Mouse (Mus musculus): ENCODE measurements around the gene Syt14. TPM values are rescaled to one million over a fixed set of nuclear protein-coding genes. Genes with fewer than 3 reads are reported as not detected.

Gene Syt14
- polyA plus RNA-seq, 2 experiments, result 4.7 to 4.8 TPM

GRCm38 (mm10) chr1:192852047-192852446 lies 183.5 kb downstream of the Syt14 start:
- no peaks in the 10 kb centered on the region for H3K4me1 ChIP-seq (replicated peaks; ENCODE audit: control insufficient read depth in 2 of 2, insufficient read depth in 2 of 2, low read length in 1 of 2)
- no peak for DNase-seq (ENCODE audit: low read depth in 3 of 3, low spot score in 3 of 3)
- no peak overlapping the region for H3K4me2 ChIP-seq (ENCODE audit: low read depth)
- TF ChIP-seq EP300 (IDR thresholded peaks at IDR 0.05; ENCODE audit: low read depth) (no peak), CTCF (IDR thresholded peaks at IDR 0.05; ENCODE audit: low read depth) (no peak)
- H3K9ac ChIP-seq (replicated peaks), result no peak overlapping the region
- ATAC-seq (ENCODE audit: insufficient read depth), result no peak
- H3K4me3 ChIP-seq (ENCODE audit: insufficient read depth in 1 of 2, low read depth in 2 of 2, low read length in 2 of 2), result no peak overlapping the region
- no peak overlapping the region for H3K27ac ChIP-seq
- H3K36me3 ChIP-seq (replicated peaks; ENCODE audit: control insufficient read depth, insufficient read depth, low read depth), result no peaks in the 10 kb centered on the region
- H3K27me3 ChIP-seq (ENCODE audit: control insufficient read depth, insufficient read depth, low read length), result peaks cover 64% of the 10 kb centered on the region
- H3K9me3 ChIP-seq (ENCODE audit: control insufficient read depth, low read length), result no peaks in the 10 kb centered on the region

- Histone ChIP-seq H3K27ac (no peak overlapping the region), H3K4me1 (replicated peaks; ENCODE audit: control insufficient read depth in 2 of 2, insufficient read depth in 2 of 2, low read length in 1 of 2) (no peaks in the 10 kb centered on the region), H3K4me3 (ENCODE audit: insufficient read depth in 1 of 2, low read depth in 2 of 2, low read length in 2 of 2) (no peak overlapping the region), H3K36me3 (replicated peaks; ENCODE audit: control insufficient read depth, insufficient read depth, low read depth) (no peaks in the 10 kb centered on the region), H3K9ac (replicated peaks) (no peak overlapping the region), H3K9me3 (ENCODE audit: control insufficient read depth, low read length) (no peaks in the 10 kb centered on the region), H3K4me2 (ENCODE audit: low read depth) (no peak overlapping the region), H3K27me3 (ENCODE audit: control insufficient read depth, insufficient read depth, low read length) (peaks cover 60% of the 10 kb centered on the region)
- no peak for DNase-seq (ENCODE audit: low read depth in 3 of 3, low spot score in 3 of 3)
- WGBS (ENCODE audit: insufficient replicate concordance), result 15% methylated on average over 6 of the region's 6 CpGs
- ATAC-seq (ENCODE audit: insufficient read depth), result no peak
- no peak for TF ChIP-seq CTCF (IDR thresholded peaks at IDR 0.05; ENCODE audit: low read depth)
- TF ChIP-seq EP300 (IDR thresholded peaks at IDR 0.05; ENCODE audit: low read depth), result no peak
These were observed 183.9 kb downstream of the Syt14 start for GRCm38 (mm10) chr1:192851640-192852039.

- no peak for DNase-seq (ENCODE audit: low read depth in 3 of 3, low spot score in 3 of 3)
- 7% methylated on average over 2 of the region's 2 CpGs for WGBS (ENCODE audit: insufficient replicate concordance)
- no peaks in the 10 kb centered on the region for H3K4me1 ChIP-seq (replicated peaks; ENCODE audit: control insufficient read depth in 2 of 2, insufficient read depth in 2 of 2, low read length in 1 of 2)
- H3K4me2 ChIP-seq (ENCODE audit: low read depth), result no peak overlapping the region
- no peak overlapping the region for H3K9ac ChIP-seq (replicated peaks)
- ATAC-seq (ENCODE audit: insufficient read depth), result no peak
- H3K27ac ChIP-seq, result no peak overlapping the region
- no peaks in the 10 kb centered on the region for H3K9me3 ChIP-seq (ENCODE audit: control insufficient read depth, low read length)
- no peaks in the 10 kb centered on the region for H3K36me3 ChIP-seq (replicated peaks; ENCODE audit: control insufficient read depth, insufficient read depth, low read depth)
- no peak for TF ChIP-seq EP300 (IDR thresholded peaks at IDR 0.05; ENCODE audit: low read depth)
- no peak for TF ChIP-seq CTCF (IDR thresholded peaks at IDR 0.05; ENCODE audit: low read depth)
- H3K27me3 ChIP-seq (ENCODE audit: control insufficient read depth, insufficient read depth, low read length), result peaks cover 55% of the 10 kb centered on the region
- no peak overlapping the region for H3K4me3 ChIP-seq (ENCODE audit: insufficient read depth in 1 of 2, low read depth in 2 of 2, low read length in 2 of 2)
These were observed 184.4 kb downstream of the Syt14 start for GRCm38 (mm10) chr1:192851126-192851525.

- 53% methylated on average over 5 of the region's 5 CpGs for WGBS (ENCODE audit: insufficient replicate concordance)
These were observed 186.0 kb downstream of the Syt14 start for GRCm38 (mm10) chr1:192849616-192850015.

DNA sequence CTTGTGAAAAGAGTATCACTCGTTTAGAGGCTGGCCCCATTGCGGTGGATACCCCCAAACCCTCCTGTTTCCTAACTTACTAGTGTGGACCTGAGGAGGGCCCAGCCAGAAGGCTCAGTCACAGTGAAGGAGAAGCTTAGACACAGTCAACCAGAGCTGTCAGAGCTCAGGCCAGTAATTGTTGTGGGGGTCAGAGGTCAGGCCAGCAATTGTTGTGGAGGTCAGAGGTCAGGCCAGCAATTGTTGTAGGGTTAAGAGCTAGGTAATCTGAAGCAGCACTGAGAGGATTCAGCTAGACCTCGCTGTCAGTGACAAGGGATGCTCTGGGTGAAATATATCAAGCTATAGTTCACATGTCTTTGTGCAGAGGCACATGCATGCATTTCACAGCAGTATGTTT lies 188.3 kb downstream of the Syt14 start:
- no peak for TF ChIP-seq EP300 (IDR thresholded peaks at IDR 0.05; ENCODE audit: low read depth)
- no peak for TF ChIP-seq CTCF (IDR thresholded peaks at IDR 0.05; ENCODE audit: low read depth)
- Histone ChIP-seq H3K9me3 (ENCODE audit: control insufficient read depth, low read length) (no peaks in the 10 kb centered on the region), H3K4me2 (ENCODE audit: low read depth) (no peak overlapping the region), H3K36me3 (replicated peaks; ENCODE audit: control insufficient read depth, insufficient read depth, low read depth) (no peaks in the 10 kb centered on the region), H3K9ac (replicated peaks) (no peak overlapping the region), H3K4me3 (ENCODE audit: insufficient read depth in 1 of 2, low read depth in 2 of 2, low read length in 2 of 2) (no peak overlapping the region), H3K27ac (no peak overlapping the region), H3K27me3 (ENCODE audit: control insufficient read depth, insufficient read depth, low read length) (peaks cover 16% of the 10 kb centered on the region), H3K4me1 (replicated peaks; ENCODE audit: control insufficient read depth in 2 of 2, insufficient read depth in 2 of 2, low read length in 1 of 2) (no peaks in the 10 kb centered on the region)
- no peak for ATAC-seq (ENCODE audit: insufficient read depth)
- DNase-seq (ENCODE audit: low read depth in 3 of 3, low spot score in 3 of 3), result no peak
- WGBS (ENCODE audit: insufficient replicate concordance), result 37% methylated on average over 3 of the region's 3 CpGs

More at GRCm38 (mm10) chr1:192849616-192850015, 186.0 kb downstream of the Syt14 start:
- no peaks in the 10 kb centered on the region for H3K4me1 ChIP-seq (replicated peaks; ENCODE audit: control insufficient read depth in 2 of 2, insufficient read depth in 2 of 2, low read length in 1 of 2)
- H3K4me3 ChIP-seq (ENCODE audit: insufficient read depth in 1 of 2, low read depth in 2 of 2, low read length in 2 of 2), result no peak overlapping the region
- ATAC-seq (ENCODE audit: insufficient read depth), result no peak
- TF ChIP-seq EP300 (IDR thresholded peaks at IDR 0.05; ENCODE audit: low read depth), result no peak
- TF ChIP-seq CTCF (IDR thresholded peaks at IDR 0.05; ENCODE audit: low read depth), result no peak
- peaks cover 40% of the 10 kb centered on the region for H3K27me3 ChIP-seq (ENCODE audit: control insufficient read depth, insufficient read depth, low read length)
- H3K4me2 ChIP-seq (ENCODE audit: low read depth), result no peak overlapping the region
- H3K9ac ChIP-seq (replicated peaks), result no peak overlapping the region
- no peaks in the 10 kb centered on the region for H3K36me3 ChIP-seq (replicated peaks; ENCODE audit: control insufficient read depth, insufficient read depth, low read depth)
- H3K9me3 ChIP-seq (ENCODE audit: control insufficient read depth, low read length), result no peaks in the 10 kb centered on the region
- no peak for DNase-seq (ENCODE audit: low read depth in 3 of 3, low spot score in 3 of 3)
- no peak overlapping the region for H3K27ac ChIP-seq

Other genes starting within 250 kb of the Syt14 start
- 0.35 and 0.37 TPM in 2 replicates for gene Sertad4, start 180.0 kb downstream of the Syt14 start, polyA plus RNA-seq (2012; rRNA removed)
- 0.19 and 0.34 TPM in 2 replicates for gene Sertad4, start 180.0 kb downstream of the Syt14 start, polyA plus RNA-seq (2014; fragmentation: Nextera tagmentation; extraction: Ambion mirVana)
- gene Diexf, start 94.5 kb upstream of the Syt14 start, polyA plus RNA-seq (2012; rRNA removed), result 8.5 and 9.5 TPM in 2 replicates
- gene Diexf, start 94.5 kb upstream of the Syt14 start, polyA plus RNA-seq (2014; fragmentation: Nextera tagmentation; extraction: Ambion mirVana), result 2.4 and 2.7 TPM in 2 replicates
- 1.7 and 1.9 TPM in 2 replicates for gene Irf6, start 117.3 kb upstream of the Syt14 start, polyA plus RNA-seq (2012; rRNA removed)
- gene Irf6, start 117.3 kb upstream of the Syt14 start, polyA plus RNA-seq (2014; fragmentation: Nextera tagmentation; extraction: Ambion mirVana), result 1.5 and 3.0 TPM in 2 replicates
- 2.0 and 2.3 TPM in 2 replicates for gene A130010J15Rik, start 132.3 kb upstream of the Syt14 start, polyA plus RNA-seq (2012; rRNA removed)
- 3.8 and 4.5 TPM in 2 replicates for gene A130010J15Rik, start 132.3 kb upstream of the Syt14 start, polyA plus RNA-seq (2014; fragmentation: Nextera tagmentation; extraction: Ambion mirVana)
- gene Traf3ip3, start 165.9 kb upstream of the Syt14 start, polyA plus RNA-seq (2012; rRNA removed), result 3.5 and 5.1 TPM in 2 replicates
- 4.2 and 4.9 TPM in 2 replicates for gene Traf3ip3, start 165.9 kb upstream of the Syt14 start, polyA plus RNA-seq (2014; fragmentation: Nextera tagmentation; extraction: Ambion mirVana)
- 0.17 and 0.88 TPM in 2 replicates for gene Lamb3, start 171.9 kb upstream of the Syt14 start, polyA plus RNA-seq (2012; rRNA removed)
- 0.11 and 0.28 TPM in 2 replicates for gene Lamb3, start 171.9 kb upstream of the Syt14 start, polyA plus RNA-seq (2014; fragmentation: Nextera tagmentation; extraction: Ambion mirVana)
- gene Hsd11b1, start 228.3 kb upstream of the Syt14 start, polyA plus RNA-seq (2012; rRNA removed), result 1.4 and 2.1 TPM in 2 replicates
- 3.3 and 5.5 TPM in 2 replicates for gene Hsd11b1, start 228.3 kb upstream of the Syt14 start, polyA plus RNA-seq (2014; fragmentation: Nextera tagmentation; extraction: Ambion mirVana)
- 54.9 and 57.0 TPM in 2 replicates for gene G0s2, start 237.4 kb upstream of the Syt14 start, polyA plus RNA-seq (2012; rRNA removed)
- 65.5 and 71.8 TPM in 2 replicates for gene G0s2, start 237.4 kb upstream of the Syt14 start, polyA plus RNA-seq (2014; fragmentation: Nextera tagmentation; extraction: Ambion mirVana)